Mouse (Mus musculus): ENCODE measurements at regions not wholly inside any gene's neighbourhood (a gene's known extent, or its start where the extent isn't known, plus 50 kb on each side); places are given as distances from the start of the nearest gene placed in this dataset.
A peak's percentile ranks its signal among the peaks of the same experiment; 100 is the strongest.

DNA sequence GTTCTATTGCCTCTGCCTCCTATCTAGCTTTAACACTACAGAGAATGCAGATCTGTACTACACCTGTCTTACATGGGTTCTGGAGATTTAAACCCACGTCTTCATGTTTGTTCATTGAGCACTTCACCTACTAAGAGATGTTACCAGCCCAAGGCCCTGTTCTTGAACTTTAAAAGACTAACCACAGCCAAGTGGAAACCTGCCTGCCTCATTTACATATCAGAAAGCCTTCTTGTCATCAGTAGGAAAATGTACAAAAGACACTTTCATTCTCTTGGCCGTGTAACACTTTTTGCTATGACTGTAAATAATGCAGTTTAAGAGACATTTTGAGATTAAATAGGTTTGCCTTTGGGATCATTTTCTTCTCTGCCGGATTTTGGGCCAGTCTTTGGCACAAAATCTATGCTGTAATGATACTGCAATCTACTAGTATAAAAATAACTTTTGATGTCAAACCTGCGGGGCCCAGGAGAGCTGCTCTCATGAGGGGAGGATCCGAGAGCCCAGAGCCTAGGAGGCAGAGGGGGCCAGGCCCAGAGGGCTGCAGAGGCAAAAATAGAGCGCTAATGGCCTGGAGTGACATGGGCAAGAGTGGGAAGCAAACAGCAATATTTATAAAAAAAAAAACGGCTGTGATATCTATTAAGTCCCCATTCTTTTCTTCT is 318.4 kb upstream of the Myo3a start:
- DNase-seq (ENCODE audit: low spot score), result no peak

DNA sequence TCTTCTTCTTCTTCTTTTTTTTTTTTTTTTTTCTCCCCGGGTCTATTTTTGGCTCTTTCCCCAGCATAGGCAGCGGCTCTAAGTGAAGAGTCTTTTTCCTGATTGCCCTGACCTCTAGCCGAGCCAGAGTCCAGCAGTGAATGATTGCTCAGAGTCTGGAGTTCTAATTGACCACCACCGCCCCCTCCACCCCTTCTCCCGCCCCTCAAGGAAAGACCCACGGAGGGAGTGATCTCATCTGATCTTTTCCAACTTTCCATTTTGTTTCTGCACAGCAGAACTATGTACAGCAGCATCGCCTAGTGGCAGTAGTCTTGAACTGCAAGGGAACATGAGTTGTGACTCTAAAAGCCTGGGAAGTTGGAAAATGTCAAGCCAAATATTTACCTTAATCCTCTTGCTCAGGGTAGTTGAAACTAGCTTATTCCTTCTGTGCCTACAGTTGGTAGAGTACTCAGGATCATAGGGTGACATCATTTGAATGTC is 317.8 kb upstream of the Myo3a start:
- DNase-seq (ENCODE audit: low spot score), result peak; percentile 64

DNA sequence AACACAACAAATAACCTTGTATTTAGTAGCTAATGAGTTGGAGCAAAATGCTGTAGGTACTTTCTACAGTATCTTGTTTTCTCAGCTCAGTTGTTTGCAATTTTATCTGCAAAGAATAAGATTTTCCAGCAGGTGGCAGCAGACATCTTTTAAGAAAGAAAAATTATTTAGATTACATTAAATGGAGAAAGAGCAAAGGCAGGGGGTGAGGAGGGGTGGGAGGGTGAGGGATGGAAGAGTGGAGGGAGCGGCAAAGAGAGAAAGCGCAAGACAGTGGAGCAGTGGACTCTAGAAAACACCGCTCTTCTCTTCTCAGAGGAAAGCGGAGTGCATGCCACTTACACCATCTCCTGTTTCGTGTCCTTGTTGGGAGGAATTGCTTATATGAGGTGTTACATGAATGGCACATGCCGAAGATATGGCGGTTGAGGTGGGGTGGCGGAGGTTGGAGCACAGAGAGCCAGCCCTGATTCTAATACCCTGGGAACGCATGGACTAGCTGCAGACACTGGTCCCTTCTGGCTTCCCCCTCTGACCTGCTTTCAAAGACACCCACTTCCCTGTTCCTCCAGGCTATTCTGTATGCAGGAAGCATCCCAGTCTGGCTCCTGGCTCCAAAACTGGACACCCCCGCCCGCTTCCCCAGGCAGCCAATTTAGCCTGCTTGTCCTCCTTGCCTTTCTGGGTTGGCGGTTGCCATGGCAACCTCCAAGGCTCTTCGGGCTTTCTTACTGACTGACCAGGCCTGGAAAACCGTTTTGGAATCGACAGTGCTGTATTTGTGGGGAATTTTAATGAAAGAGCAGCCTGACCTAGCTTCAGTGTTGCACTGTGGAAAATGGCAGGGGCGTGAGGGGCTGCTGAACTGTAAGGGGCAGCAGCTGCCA is 309.3 kb upstream of the Myo3a start:
- DNase-seq (ENCODE audit: low spot score), result peak; percentile 87

DNA sequence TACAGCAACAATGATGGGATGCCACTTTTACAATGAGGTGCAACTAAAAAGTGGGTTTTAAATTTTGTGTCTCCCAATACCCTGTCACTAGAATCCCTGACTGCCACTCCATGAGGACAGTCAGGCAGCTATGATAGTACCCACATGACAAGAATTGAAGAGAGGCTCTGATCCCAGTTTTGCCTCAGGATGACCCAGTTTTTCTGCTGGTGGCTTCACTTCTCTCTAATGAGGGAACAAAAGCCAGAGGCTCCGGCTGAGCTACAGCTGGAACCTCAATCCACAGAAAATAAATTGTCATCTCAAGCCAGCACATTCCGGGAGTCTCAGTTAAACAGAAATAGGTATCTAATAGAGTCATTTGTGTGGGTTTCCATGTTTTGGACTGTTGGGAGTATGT is 308.2 kb upstream of the Myo3a start:
- DNase-seq (ENCODE audit: low spot score), result no peak

DNA sequence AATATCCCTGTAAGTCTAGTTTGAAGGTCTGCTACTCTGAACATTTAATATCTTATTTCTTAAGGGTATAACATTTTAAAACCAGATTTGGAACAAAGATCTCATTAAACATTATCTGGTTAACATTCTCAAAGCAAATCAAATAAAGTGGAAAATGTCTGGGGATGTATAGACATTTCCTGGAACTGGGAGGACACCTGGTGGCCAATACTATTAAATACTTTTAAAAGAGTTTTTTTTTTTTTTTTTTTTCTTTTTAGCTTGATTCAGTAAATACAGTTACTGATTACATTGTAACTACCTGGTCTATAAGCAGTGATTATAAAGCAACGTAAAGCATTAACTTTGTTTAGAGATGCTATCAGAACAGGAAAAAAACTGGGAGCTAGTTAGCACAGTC is 299.6 kb upstream of the Myo3a start:
- DNase-seq (ENCODE audit: low spot score), result no peak

DNA sequence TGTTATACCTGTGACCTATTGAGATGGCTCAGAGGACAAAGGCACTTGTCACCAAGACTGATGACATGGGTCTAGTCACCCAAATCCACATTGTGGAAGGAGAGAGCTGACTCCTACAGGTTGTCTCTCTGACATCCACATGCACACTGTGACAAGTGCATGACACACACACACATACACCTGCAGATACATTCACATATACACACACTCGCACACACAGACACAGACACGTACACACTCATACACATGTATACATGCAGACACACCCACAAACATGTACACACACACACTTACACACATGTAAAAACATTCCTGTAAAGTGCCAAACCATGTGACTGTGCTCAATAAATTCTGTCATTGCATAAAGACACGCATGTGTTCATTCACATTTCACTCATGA is 287.3 kb upstream of the Myo3a start:
- DNase-seq (ENCODE audit: low spot score), result no peak

DNA sequence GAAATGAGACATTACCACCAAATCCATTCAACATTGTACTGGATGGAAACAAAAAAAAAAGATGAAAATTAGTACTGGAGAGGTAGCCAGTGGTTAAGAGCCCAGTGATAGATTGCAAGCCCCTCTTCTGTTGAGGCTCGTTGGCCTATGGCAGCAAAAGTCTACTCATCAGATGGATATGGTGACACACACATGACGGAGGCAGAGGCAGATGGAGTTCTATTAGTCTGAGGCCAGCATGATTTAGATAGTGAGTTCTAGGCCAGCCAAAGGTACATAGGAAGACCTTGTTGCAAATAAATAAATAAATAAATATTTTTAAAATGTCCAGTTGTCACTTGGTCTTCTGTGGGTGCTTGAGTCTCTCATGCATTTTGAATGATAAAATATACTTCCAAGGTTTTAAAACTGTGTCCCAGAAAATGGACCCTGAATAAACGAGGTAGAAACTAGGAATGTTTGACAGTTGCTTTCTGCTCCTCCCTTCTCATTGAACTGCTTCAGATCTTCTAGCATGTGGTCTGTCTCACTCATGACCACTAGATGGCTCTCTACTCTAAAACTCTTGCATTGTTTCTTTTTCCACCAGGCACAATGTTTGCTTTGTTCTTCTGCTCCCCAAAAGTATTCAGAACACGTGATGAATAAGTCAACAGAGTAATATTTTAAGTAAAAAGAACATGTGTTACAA is 286.4 kb upstream of the Myo3a start:
- peak; percentile 54 for DNase-seq (ENCODE audit: low spot score)

DNA sequence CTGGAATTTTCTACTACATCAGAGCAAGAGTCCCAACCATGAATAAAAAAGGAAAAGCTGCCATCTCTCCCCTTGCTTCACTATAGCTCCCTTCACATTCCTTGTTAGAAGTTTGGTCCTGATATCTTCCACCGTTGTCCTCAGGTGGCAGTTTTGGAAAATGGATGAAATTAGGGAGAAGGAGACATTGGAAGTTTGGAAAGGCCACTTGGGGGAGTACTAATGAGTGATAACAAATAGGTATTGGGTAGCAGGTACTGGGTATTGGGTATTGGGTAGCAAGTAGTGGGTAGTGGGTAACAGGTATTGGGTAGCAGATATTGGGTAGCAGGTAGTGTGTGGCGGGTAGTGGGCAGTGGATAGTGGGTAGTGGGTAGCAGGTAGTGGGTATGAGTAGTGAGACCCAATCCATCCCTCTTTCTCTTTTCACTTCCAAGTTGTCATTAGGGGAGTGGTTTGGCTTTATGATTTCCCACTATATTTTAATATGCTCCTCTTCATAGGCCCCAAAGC is 285.8 kb upstream of the Myo3a start:
- no peak for DNase-seq (ENCODE audit: low spot score)

DNA sequence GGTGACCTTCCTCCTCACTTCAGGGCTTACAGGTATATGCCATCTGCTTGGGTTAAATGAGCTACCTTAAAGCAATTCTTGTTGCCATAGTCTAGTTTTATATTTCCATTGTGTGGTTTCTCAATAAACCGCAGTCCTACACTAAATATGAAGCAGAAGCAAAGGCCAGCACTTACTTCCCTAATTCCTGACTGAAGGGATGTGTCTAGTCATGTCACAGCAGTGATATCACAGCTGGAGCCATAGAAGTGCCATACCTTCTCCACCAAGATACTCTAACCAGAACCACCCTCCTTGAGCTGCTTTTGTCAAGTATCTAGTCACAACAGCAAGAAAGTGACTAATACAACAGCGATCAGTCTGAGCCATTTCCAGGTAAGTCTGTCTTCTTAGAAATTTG is 283.6 kb upstream of the Myo3a start:
- no peak for DNase-seq (ENCODE audit: low spot score)

DNA sequence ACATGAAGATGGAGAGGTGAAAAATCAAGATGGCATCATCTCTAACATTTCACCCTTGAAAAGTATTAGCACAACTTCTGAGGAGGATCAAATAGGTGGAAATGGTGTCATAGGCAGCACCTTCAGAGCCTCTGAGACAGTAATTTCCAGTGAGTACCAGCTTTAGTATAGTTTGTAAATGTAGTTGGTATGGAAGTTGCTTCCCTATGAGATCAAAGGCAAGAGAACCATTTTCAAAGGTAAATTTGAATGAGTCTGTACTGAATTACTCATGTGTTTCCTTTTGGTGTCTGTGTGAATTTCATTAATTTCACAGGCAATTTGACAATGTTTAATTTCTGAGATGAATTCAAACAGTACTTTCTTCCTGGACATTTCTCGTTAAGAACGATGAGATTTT is 280.8 kb upstream of the Myo3a start:
- DNase-seq (ENCODE audit: low spot score), result no peak

DNA sequence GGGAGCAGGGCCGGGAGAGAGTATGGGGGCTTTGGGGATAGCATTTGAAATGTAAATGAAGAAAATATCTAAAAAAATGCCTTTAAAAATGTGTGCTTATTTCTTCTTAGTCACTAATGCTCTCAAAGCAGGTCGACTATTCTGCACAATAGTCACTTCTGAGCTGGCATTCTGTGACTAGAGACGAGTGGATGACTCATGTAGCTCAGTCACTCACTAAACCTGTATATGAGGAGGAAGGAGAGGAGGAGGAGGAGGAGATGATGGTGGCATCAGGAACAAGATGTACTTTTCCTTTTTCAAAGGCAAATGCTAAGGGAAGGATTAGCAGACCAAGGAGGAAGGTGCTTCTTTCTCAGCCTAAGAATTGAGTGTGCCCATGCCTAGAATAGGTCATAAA is 276.0 kb upstream of the Myo3a start:
- DNase-seq (ENCODE audit: low spot score), result no peak

DNA sequence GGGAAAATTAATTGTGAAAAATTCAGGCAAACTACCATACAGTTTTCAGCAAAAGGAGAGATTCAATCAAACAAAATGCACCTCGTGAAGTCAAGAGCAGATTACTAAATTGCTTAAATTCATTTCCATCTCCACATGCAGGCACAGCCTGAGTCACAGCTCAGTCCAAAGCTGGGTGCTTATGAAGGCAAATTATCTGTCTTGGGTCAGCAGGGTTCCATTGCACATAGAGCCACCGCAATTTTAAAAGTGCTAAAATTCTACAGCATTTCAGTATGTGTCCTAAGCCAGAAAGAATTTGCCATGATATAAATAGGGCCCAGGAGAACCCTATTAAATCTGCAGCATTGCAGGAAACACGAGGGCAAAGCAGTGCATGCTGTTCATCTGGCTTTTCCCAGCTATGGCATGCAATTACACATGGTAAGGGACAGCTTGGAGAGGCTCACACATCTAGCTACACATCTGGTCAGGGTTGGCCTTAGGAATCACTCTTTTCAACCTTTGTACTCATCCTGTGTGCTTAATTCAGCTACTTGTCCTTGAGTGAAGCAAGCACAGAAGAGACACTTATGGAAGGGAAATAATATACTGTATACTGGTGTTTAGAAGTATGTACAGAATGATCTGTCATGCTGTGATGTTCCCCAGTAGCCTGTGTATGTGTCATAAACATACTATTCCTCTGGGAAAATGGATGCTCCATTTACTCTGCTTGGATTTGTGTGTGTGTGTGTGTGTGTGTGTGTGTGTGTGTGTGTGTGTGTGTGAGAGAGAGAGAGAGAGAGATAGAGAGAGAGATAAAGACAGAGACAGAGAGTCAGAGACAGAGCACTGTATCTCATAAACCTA is 271.0 kb upstream of the Myo3a start:
- DNase-seq (ENCODE audit: low spot score), result no peak

DNA sequence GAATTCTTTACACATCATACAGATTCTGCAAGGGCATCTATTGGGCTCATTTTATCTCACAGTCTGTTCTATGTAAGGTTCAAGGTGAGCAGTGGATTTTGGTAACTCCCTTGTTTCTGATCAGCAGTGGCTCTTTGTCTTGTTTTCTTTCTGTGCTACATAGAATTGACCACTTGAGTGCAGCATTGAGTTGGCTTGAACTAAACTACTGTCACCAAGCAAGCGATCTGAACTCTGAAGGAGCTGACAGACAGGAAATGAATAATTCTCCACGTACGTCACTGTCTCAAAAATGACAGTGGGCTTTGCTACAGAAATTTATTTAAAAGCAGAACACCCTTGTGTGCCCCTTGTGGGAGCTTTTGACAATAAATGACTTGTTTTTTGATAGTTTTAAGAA is 268.9 kb upstream of the Myo3a start:
- DNase-seq (ENCODE audit: low spot score), result peak; percentile 47

DNA sequence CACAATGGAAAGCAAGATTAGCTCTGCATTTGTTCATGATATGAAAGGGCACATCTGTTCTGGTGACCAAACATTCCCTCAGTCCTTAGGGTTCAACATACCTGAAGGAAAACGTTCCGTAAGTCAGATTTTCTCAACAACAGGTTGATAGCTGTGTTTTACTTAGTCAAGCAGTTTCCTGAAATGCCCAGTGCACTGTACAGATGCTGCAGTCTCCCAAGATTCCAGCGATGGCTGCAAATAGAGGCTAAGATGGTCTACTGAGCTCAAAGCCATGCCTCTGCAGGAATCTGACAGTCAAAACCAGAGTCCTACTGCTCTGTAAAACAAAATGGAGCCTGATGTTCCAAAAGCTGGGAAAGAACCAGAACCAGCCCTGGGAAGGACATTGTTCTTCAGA is 268.5 kb upstream of the Myo3a start:
- no peak for DNase-seq (ENCODE audit: low spot score)

DNA sequence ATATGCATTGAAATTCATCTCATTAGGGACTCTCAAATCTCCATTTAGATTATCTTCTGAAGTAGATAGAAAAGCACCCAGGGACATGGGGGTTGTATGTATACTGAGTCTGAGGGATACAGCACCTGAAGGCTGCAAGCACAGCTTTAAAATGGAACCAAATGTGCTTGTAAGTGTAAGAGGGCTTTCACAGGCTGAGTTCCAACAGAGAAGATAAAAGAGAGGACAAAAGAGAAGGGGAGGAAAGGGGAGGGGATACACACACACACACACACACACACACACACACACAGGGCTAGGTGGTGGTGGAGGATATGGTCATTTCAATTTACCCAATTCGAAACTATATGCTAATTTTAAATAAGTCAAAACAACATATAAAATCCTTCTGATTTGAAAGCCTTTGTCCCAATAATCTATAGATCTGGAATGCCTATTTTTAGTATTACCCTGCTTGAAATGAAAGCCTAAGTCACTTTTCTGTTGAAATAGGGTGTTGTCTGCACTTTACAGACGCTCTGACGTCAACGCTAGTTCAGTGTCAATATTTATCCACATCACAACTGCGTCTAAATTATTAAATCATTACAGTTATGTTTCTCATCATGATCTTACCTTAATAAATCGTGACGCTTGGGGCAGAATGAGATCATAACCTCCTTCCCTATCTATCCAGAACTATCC is 263.8 kb upstream of the Myo3a start:
- no peak for DNase-seq (ENCODE audit: low spot score)

DNA sequence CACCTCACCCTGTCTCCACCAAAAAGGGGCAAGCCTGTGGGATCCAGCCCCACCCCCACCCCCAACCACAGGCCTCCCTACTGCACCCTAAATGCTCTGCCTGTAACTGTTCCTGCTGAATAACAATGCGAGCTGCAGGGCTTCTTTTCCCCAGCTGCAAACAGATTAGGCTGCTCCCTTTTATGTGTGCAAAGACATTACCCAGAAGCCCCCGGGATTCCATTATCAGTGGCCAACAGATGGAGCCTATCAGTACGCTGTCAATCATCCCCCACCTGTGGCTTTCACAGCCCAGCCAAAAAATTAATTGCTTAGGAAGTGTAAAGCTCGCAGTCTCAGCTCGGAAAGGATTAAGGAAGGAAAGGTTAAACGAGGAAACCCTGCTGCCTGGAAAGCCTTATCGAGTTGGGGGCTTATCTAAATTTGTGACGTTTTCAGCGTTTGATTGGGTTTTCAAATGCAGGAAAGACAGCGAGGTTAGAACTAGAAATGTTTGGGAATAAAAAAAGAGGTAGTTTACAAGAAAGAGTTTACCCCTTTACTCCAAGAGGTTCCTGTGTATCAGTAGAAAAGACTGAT is 263.2 kb upstream of the Myo3a start:
- no peak for DNase-seq (ENCODE audit: low spot score)

DNA sequence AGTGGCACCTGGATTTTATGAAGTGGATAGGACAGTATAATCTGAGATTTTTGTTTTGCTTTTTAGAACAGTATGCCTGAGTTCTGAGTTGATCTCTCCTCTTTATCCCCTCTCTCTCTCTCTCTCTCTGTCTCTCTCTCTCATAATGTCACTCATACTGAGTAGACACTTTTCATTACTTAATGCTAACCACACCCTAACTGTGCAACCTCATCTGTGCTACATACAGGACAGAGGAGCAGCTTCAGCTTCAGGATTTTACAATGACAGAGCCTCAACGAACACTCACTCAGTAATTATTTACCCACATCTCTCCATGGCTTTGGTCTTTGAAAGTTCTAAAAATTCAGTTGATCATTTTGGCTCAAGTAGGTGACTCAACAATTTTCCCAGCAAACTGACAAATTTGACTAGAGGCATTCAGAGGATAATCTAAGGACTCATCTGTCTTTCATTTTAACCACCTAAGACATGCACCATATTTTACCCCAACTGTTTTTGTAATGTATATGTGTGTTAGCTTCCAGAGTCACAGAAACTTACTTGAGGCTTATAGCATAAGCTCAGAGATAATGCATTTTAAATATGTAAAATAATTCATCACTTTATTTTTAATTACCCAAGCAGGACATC is 256.4 kb upstream of the Myo3a start:
- DNase-seq (ENCODE audit: low spot score), result no peak

DNA sequence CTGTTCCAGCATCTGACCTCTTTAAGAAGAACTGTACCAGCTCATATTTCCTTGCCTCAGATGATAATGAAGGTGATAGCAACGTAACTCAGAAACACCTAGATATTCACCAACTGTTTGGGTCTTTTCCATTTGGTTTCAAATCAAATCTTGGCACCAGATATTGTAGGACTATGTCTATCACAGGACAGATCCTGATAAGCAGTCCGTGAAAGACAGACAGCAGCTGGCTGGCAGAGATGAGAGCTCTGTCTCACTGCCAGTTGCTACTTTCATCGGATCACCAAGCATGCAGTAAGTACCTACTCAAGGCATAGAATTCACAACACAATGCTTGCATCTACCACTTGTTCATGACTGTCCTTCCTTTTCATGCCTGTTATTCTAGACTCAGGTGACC is 252.7 kb upstream of the Myo3a start:
- DNase-seq (ENCODE audit: low spot score), result no peak

DNA sequence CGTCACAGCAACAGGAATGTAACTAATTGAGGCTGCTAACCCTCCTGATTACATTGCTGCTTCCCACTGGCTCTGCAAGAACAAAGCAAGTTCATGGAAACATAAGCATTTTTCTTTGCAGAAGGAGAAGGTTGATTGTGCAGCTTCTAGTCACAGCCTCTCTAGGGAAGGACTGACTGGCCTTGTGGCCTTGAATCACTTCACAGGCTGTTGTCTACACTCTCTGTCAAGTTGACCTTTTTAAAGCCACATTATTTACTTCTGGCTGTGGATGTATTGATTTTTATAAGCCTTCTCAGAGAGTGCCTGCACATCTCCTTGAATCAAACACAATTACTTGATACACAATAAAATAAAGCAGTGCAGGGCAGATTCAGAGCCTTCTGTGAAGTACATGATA is 251.8 kb upstream of the Myo3a start:
- DNase-seq (ENCODE audit: low spot score), result no peak

DNA sequence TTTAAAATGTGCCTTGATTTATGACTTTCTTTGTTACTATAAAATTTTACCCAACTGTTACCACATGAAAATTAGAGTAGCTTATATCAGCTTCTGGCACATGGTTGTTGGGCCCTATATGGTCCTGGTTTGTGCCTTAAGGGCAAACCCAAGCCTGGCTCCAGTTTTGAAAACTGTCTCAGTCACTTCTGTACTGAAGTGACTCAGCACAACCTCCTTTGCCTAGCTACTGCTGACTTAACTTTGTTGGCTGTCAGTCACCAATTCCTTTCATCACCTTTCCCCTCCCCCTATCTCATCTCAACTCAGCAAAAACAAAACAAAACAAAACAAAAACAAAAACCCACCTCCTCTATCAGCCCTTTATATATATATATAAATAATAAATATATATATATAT is 251.0 kb upstream of the Myo3a start:
- no peak for DNase-seq (ENCODE audit: low spot score)
